Mouse (Mus musculus): Measurements from ENCODE around the gene Brms1. TPM values are rescaled to one million over a fixed set of nuclear protein-coding genes. Genes with fewer than 3 reads are reported as not detected.
A peak's percentile ranks its signal among the peaks of the same experiment; 100 is the strongest.

Gene Brms1
- total and polyA plus RNA-seq, 3 experiments, result 22.8 to 50.9 (median 36.3) TPM

DNA sequence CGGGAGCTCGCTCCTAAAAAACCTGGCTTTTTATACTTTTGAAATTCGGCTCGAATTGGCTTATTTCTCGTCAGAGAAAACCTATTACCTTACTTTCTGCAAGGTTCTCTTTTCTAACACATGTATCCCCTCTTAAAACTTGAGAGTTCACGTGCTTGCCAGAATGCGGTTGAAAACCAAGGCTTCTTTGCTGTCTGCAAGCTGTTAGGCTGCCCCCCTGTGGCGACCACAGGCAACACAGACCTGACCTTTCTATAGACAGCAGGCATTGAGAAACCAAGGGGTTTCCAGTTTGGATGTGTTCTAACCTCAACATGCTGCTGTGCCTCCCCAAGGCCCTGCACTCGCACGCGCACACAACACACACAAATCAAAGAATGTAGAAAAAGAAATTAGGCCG lies 24.4 kb upstream of the Brms1 start (continued):
- TF ChIP-seq MAFK (IDR thresholded peaks at IDR 0.05; ENCODE audit: insufficient replicate concordance, low read length) (no peak), JUN (IDR thresholded peaks at IDR 0.05; ENCODE audit: insufficient read depth, low read depth, low read length) (no peak), CHD2 (IDR thresholded peaks at IDR 0.05; ENCODE audit: low read length) (no peak), MYC (IDR thresholded peaks at IDR 0.05; ENCODE audit: low read depth, low read length) (peak; percentile 74; the same call in 1 of the 2 replicates), KAT2A (IDR thresholded peaks at IDR 0.05; ENCODE audit: insufficient replicate concordance, low read length) (no peak), SMC3 (IDR thresholded peaks at IDR 0.05; ENCODE audit: low read depth, low read length) (peak; percentile 52), NELFE (IDR thresholded peaks at IDR 0.05; ENCODE audit: low read depth, low read length) (no peak), HCFC1 (IDR thresholded peaks at IDR 0.05; ENCODE audit: low read depth, low read length) (no peak), PAX5 (IDR thresholded peaks at IDR 0.05; ENCODE audit: low read length) (no peak), IRF4 (IDR thresholded peaks at IDR 0.05; ENCODE audit: low read depth, low read length) (no peak), TCF12 (IDR thresholded peaks at IDR 0.05; ENCODE audit: low read depth, low read length) (no peak), ZNF384 (IDR thresholded peaks at IDR 0.05; ENCODE audit: low read depth, low read length) (no peak), ZC3H11A (IDR thresholded peaks at IDR 0.05; ENCODE audit: low read depth, low read length) (no peak), POLR2AphosphoS2 (IDR thresholded peaks at IDR 0.05; ENCODE audit: low read depth, low read length) (no peak), CTCF (conservative IDR thresholded peaks at IDR 0.05 in 1 of 2, IDR thresholded peaks at IDR 0.05 in 1 of 2; ENCODE audit: low read depth in 2 of 2, low read length in 2 of 2) (peak; percentile 44 to 84; a peak in 3 of 4 replicates), MEF2A (IDR thresholded peaks at IDR 0.05; ENCODE audit: borderline replicate concordance, low read depth, low read length) (no peak), TBP (conservative IDR thresholded peaks at IDR 0.05; ENCODE audit: low read depth, low read length) (no peak)

- dilution Hi-C loops (cut with MboI; ENCODE audit: extremely low pct_ligation_motif_present, extremely low pct_unique_long_range_greater_than_20kb, low sequenced_read_pairs), result no loop called here
- TF ChIP-seq USF1 (IDR thresholded peaks at IDR 0.05; ENCODE audit: low read depth, low read length), result no peak
- TF ChIP-seq KAT2A (IDR thresholded peaks at IDR 0.05; ENCODE audit: insufficient replicate concordance, low read length), result no peak
- no peak for TF ChIP-seq UBTF (IDR thresholded peaks at IDR 0.05; ENCODE audit: low read depth, low read length)
- TF ChIP-seq GABPA (IDR thresholded peaks at IDR 0.05; ENCODE audit: insufficient replicate concordance, low read depth, low read length), result no peak
- no peak for TF ChIP-seq HCFC1 (IDR thresholded peaks at IDR 0.05; ENCODE audit: low read depth, low read length)
- no peak for TF ChIP-seq MAX (IDR thresholded peaks at IDR 0.05; ENCODE audit: low read length)
- no peak for TF ChIP-seq ZKSCAN1 (IDR thresholded peaks at IDR 0.05; ENCODE audit: borderline replicate concordance, low read depth, low read length)
- no peak for TF ChIP-seq ZMIZ1 (IDR thresholded peaks at IDR 0.05; ENCODE audit: low read depth, low read length)
- no peak for TF ChIP-seq PAX5 (IDR thresholded peaks at IDR 0.05; ENCODE audit: low read length)
- in situ Hi-C loops (cut with MboI; ENCODE audit: low pct_ligation_motif_present, low pct_unique_long_range_greater_than_20kb, low sequenced_read_pairs), result no loop called here
These were observed 23.5 kb upstream of the Brms1 start for GRCm38 (mm10) chr19:5017611-5018010.

More at GRCm38 (mm10) chr19:5017611-5018010, 23.5 kb upstream of the Brms1 start:
- no peak overlapping the region for H3K4me3 ChIP-seq (replicated peaks in 1 of 3; ENCODE audit: low read depth in 2 of 3, low read length in 2 of 3, poor library complexity in 1 of 3)
- H3K27me3 ChIP-seq (replicated peaks), result peaks cover 34% of the 10 kb centered on the region
- no peak for DNase-seq (ENCODE audit: extremely low read depth)
- no peaks in the 10 kb centered on the region for H3K9me3 ChIP-seq (replicated peaks; ENCODE audit: low read length)
- H3K27ac ChIP-seq (ENCODE audit: insufficient read depth, low read depth), result no peak overlapping the region
- no peak overlapping the region for H3K4me2 ChIP-seq (ENCODE audit: insufficient read depth, low read depth, poor library complexity, severe bottlenecking)
- no peaks in the 10 kb centered on the region for H3K36me3 ChIP-seq (replicated peaks in 1 of 2; ENCODE audit: control insufficient read depth in 1 of 2, insufficient read depth in 1 of 2, low read length in 1 of 2)
- no peaks in the 10 kb centered on the region for H3K79me2 ChIP-seq (replicated peaks; ENCODE audit: control insufficient read depth, extremely low read depth, insufficient read depth, poor library complexity, severe bottlenecking)
- peaks cover under 1 to 17% of the 10 kb centered on the region in 2 experiments; a peak in 3 of 4 replicates for H3K4me1 ChIP-seq (ENCODE audit: control insufficient read depth in 1 of 2, insufficient read depth in 2 of 2)
- no peak overlapping the region for H3K9ac ChIP-seq (ENCODE audit: insufficient read depth, low read depth)

Data from CH12.LX (cell line).